ENCODE assay signal across 23 mouse cellular contexts in the genomic region with DNA sequence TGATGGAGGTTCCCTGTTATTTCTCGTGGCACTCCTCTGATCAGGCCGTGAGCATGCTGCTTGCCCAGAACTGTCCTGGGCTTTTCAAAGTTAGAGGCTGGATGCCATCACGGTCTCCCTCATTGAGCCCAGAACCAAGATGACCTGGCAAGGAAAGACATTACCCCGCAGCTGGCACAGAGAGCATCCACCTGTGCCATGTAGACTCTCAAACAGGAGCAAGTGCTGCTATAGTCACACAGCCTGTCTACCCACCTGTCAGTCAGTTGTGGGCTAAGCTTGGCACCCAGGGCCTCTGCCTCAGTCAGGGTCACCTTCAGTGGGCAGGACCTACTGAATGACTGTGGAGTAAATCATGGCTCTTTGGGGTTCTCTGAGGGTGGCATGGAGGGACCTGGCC. TPM values are rescaled to one million over a fixed set of nuclear protein-coding genes. Genes with fewer than 3 reads are reported as not detected.
DNase-seq lines count a peak whose midpoint lies in the region; TF ChIP-seq lines count a peak whose summit lies in the region.
"Had no signal": no experiment of that assay in that cellular context is flagged by ENCODE, and none has a peak within 500 bp of the region (broad histone marks: within the 10 kb centered on the region; RNA-seq: fewer than 3 reads in every experiment).

No protein-coding gene starts in this region.

- intact Hi-C loops in gastrocnemius, adult 2 months (cut with DNase I), result no loop called here

- H3K27me3 ChIP-seq in embryonic facial prominence, embryonic 10.5 days (replicated peaks; ENCODE audit: low read depth, poor library complexity, severe bottlenecking), result no peaks in the 10 kb centered on the region
- H3K27me3 ChIP-seq: embryonic facial prominence, embryonic 12.5 days; forebrain, embryonic 13.5 days had no signal

- peaks cover 2% of the 10 kb centered on the region; the same call in 1 of the 2 replicates for H3K4me1 ChIP-seq in embryonic facial prominence, embryonic 10.5 days
- H3K4me1 ChIP-seq: embryonic facial prominence, embryonic 12.5 days; forebrain, embryonic 13.5 days; forebrain, embryonic 15.5 days had no signal

- no peak overlapping the region for H3K4me3 ChIP-seq in gastrocnemius, adult 2 months
- H3K4me3 ChIP-seq in embryonic facial prominence, embryonic 10.5 days, result no peak overlapping the region
- H3K4me3 ChIP-seq: embryonic facial prominence, embryonic 12.5 days; forebrain, embryonic 13.5 days; forebrain, embryonic 15.5 days had no signal

- DNase-seq in gastrocnemius, adult 2 months, result peak; percentile 77
- no peak for DNase-seq in gastrocnemius, postnatal 10 days
- DNase-seq in gastrocnemius, postnatal 25 days, result peak; percentile 73
- DNase-seq in embryonic facial prominence, embryonic 10.5 days (ENCODE audit: low spot score), result no peak
- no peak for DNase-seq in layer of hippocampus, adult 9-11 months
- DNase-seq: adrenal gland, adult 2 months; adrenal gland, postnatal 10 days; adrenal gland, postnatal 25 days; cerebellum, adult 11 months; cerebellum, adult 18-20 months; cerebellum, adult 8-10 months; cerebellum, adult 9-11 months; cerebellum, postnatal 14 days; cerebellum, postnatal 36 days; embryo, embryonic 11 days; forebrain, postnatal 0 days had no signal

- no peaks in the 10 kb centered on the region for H3K36me3 ChIP-seq in embryonic facial prominence, embryonic 10.5 days (replicated peaks)
- H3K36me3 ChIP-seq: embryonic facial prominence, embryonic 12.5 days; forebrain, embryonic 15.5 days had no signal

- peak overlapping the region; percentile 85 for H3K27ac ChIP-seq in gastrocnemius, adult 2 months
- H3K27ac ChIP-seq in embryonic facial prominence, embryonic 10.5 days (replicated peaks), result no peak overlapping the region
- H3K27ac ChIP-seq: embryonic facial prominence, embryonic 12.5 days; forebrain, embryonic 13.5 days; forebrain, embryonic 15.5 days had no signal

- no peak for TF ChIP-seq CTCF in gastrocnemius, adult 2 months (IDR thresholded peaks at IDR 0.05)

- 88% methylated on average over 4 of the region's 4 CpGs for WGBS in embryonic facial prominence, embryonic 10.5 days

- H3K9me3 ChIP-seq in embryonic facial prominence, embryonic 10.5 days, result no peaks in the 10 kb centered on the region
- H3K9me3 ChIP-seq: embryonic facial prominence, embryonic 12.5 days; forebrain, embryonic 13.5 days; forebrain, embryonic 15.5 days had no signal

RNA-seq across cellular contexts. Expression of a gene that starts 6.6 kb away (rescaled TPM):
- total RNA-seq in gastrocnemius, adult 2 months (2021), result 1 to 10 TPM in 1 of 2 experiments, not detected in 1; 3.5 TPM
- total RNA-seq in gastrocnemius, postnatal 10 days (2021), result 1 to 10 TPM; 3.1 to 7.2 TPM
- 1 to 10 TPM; 3.5 to 5.8 TPM for total RNA-seq in gastrocnemius, postnatal 25 days (2021)
- not detected in 2 replicates for polyA plus RNA-seq in embryonic facial prominence, embryonic 10.5 days (2016; fragmentation: Nextera tagmentation; extraction: Ambion mirVana)
- total RNA-seq: adrenal gland, adult 2 months; adrenal gland, postnatal 10 days; adrenal gland, postnatal 25 days; ES-E14; forebrain, postnatal 0 days had no signal
- polyA plus RNA-seq: adrenal gland, adult 2 months; brain, embryonic 14.5 days; embryonic facial prominence, embryonic 12.5 days; embryonic facial prominence, embryonic 14.5 days; forebrain, embryonic 11.5 days; forebrain, embryonic 13.5 days; forebrain, embryonic 15.5 days; forebrain, postnatal 0 days had no signal

Comparison
In these comparisons a context has a peak if more than half of its experiments do, and no peak if none do; other contexts are left out.
1. DNase-seq: peak in gastrocnemius, adult 2 months (single experiment) and gastrocnemius, postnatal 25 days (single experiment); none in gastrocnemius, postnatal 10 days (single experiment), embryonic facial prominence, embryonic 10.5 days (single experiment) and layer of hippocampus, adult 9-11 months (single experiment).